Mouse (Mus musculus) bone marrow macrophage, adult 2 months (primary cell): ENCODE measurements at regions not wholly inside any gene's neighbourhood (a gene's known extent, or its start where the extent isn't known, plus 50 kb on each side); places are given as distances from the start of the nearest gene placed in this dataset.

Source experiments
- CTCF ChIP-seq: IDR thresholded peaks from 2 replicates; pipeline ENCODE4 v1.5.1; 2012; ENCODE audit warnings: low read depth, mild to moderate bottlenecking, low read length, moderate library complexity
- POLR2A ChIP-seq: IDR thresholded peaks from 2 replicates; pipeline ENCODE4 v1.6.1; 2012; ENCODE audit warnings: mild to moderate bottlenecking, low read depth, low read length, borderline replicate concordance

- no peak for TF ChIP-seq CTCF
- TF ChIP-seq POLR2A, result no peak
Measured at GRCm38 (mm10) chr5:136636476-136636875, 56.5 kb upstream of the Myl10 start.
